Mouse (Mus musculus): ENCODE results near the gene Gsto2.

The Gsto2 gene

DNA sequence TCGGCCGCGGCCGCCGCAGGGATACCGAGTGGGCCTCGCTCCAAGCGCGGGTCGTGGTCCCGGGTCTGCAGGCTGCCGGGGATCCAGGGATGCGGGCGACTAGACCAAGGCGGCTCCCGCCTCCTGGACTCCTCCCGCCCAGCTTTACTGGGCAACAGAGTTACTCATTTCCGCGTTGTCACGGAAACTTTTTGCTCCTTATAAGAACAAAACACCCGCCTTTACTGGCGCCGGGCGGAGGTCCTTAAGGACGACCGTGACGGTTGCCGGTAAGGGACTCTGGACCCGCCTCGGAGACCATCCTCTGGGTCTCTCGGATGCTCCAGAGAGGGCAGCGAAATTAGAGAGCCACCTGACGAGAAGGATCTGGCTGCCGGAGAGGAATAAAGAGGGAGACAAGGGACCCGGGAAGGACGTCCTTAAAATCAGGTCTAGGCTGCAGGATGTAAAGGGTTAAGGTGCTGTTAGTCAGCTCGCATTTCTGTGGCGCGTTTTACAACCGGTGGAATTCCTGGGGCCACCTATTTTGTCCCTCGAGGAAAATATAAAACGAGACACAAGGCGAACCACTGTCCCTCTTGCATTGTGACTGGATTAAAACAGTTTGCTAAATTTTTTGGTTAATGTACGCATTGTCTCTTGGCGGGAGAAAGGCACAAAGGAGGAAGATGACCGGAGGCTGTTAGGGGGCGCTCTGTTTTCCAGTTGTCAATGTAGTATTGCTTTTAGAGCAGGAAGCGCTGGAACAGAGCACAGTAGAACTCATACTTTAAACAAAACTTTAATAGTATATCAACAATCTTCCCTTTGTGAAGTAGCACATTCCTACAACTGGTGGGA is 54.0 kb downstream of the Gsto2 start, which contains the start of the genes Cfap43 and Itprip:
Gene Cfap43 (minus strand): TSS at position 162 of the 840 bp plus-strand sequence.
Gene Itprip (minus strand): TSS at position 174 of the 840 bp plus-strand sequence.
- peak; percentile 30 to 44 for DNase-seq (ENCODE audit: low spot score in 2 of 2)

DNA sequence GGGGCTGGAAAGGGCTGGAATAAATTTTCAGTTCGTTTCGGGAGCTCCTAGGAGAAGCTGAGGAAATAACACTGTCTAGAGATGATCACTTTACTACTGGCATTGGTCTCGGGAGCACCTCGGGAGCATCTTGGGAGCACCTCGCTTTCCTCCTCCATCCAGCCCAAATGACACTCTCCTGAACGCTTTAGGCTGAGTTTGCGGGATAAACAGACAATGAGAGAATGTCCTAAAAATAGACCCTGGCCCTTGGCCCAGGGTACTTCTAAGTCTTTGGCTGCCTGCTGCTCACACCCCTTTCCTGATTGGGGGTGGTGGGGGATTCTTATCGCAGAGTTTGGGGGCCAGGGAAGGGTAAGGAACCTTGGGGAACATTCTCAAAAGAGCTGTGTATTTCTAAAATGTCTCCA is 54.6 kb downstream of the Gsto2 start:
- DNase-seq (ENCODE audit: low spot score in 2 of 2), result no peak

DNA sequence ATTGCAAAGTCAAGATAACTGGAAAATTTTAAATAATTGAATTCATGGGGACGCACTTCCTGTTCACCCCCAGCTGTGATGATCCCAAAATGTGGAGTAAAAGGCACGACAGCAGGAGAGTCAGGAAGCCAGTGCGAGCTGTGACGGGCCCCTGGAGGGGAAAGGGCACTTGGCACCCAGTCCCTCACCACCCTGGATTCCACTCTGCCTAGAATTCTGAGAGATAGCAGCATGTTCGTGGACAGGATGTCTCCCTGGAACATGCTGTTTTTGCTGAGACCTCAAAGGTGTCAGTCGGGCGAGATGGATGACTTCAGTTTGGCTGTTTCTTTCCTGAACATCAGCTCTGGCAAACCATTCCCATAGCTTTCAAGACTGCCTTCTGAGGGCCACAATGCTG is 60.5 kb downstream of the Gsto2 start:
- no peak for DNase-seq (ENCODE audit: low spot score in 2 of 2)

DNA sequence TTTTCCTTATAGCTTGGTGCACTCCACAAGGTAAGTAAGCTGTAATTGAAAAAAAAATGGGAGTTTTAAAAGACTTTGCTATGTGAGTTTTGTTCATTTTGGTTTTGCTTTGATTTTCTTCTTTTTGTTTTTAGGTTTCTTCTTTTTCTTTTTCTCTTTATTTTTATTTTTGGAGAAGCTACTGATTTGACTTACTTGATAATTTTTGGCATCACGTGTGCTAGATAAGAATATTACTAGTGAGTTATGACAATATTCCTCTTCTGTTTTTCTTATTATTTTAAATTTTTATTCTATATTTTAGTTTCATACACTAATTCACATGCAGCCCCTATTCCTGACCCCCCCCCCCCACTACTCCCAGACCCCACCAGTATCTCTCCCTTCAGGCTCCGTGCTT is 61.7 kb downstream of the Gsto2 start:
- DNase-seq (ENCODE audit: low spot score in 2 of 2), result no peak

DNA sequence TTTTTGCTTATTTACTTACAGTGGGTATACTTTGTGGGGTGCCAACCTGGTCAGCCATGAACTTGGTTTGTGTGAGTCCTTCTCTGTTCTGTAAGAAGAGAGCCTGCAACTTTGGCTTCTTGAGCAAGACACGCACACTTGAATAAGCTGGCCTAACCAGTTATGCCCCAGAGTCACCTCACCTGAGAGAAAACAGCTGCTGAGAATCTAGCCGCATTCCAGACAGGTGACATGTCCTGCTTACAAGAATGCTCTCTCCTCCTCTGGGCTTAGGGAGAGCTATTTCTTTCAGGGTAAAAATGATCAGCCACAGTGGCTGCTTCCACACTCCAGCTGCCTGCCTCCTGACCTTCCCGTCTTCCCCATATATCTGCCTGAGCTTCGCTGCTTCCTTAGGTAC is 63.7 kb downstream of the Gsto2 start:
- DNase-seq (ENCODE audit: low spot score in 2 of 2), result no peak

DNA sequence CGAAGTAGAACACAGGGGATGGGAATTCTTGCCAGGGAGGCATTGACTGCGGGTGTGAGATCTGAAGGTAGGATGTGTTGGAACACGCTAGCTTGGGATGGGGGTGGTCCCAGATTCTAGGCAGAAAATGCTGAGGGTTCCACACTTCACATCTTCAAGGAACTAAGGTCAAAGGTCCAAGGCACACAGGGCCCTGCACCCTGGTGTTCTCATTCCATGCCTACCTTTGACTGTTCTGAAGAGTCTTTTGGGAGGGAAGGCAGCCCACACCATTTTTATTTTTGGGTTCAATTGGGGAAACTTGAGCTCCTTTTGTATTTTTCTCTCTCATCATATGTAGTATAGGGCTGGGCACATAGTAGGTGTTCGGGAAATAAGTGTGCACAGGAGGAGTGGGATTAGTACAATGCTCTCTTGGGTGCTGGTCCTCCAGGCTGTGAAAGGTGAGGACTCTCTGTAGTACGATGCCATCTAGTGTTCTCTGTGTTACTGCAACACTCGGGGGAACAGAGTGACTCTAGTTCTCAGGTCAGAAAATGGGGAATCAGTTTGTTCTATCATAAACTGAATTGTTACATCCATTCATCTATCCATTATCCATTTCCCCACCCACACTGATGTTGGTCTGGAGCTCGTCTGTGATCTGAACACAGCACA is 66.8 kb downstream of the Gsto2 start:
- DNase-seq (ENCODE audit: low spot score in 2 of 2), result no peak

DNA sequence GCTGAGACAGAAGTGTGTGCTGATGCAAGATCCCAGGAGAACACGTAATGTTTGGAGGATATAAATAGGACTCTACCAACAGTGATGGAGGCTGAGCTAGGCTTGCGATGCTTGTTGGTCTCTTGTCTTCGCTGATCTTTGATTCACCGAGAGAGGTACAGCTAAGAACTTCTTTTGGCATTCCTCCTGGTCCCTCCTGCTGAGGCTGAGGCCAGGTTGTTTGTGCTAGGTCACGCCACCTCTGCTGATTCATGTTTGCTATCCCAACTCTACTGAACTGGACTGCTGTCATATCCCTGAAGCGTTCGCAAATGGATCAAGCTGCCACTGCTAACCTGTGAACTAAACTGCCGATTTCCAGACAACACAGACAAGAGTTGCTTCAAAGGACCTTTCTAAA is 68.8 kb downstream of the Gsto2 start:
- no peak for DNase-seq (ENCODE audit: low spot score in 2 of 2)

DNA sequence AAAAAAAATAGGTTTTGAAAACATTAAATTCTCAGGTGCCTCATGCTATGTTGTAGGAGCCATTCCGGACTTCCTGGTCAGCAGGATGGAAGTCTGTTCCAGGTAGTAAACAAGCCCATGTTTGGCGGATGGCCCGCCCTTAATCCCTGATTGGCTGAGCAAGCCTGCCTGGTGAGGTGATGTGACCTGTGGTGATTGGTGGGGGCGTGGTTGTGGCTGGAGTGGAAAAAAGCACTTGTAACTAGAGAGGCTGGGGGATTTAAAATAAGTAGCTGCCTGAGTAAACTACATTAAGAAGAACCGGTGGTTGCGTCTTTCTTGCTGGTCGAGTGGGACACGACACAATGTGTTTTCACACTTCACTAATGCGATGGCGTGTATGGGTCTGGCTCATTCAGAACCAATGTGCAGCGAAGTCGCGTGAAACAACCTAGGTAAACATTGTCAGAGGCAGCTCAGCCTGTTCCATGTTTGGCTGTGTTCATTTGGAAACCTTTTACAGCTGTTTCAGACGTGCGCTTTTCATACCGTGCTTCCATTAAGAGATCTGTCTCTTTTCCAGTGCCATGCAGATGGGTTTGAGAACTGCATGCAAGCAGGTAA is 69.4 kb downstream of the Gsto2 start:
- no peak for DNase-seq (ENCODE audit: low spot score in 2 of 2)

DNA sequence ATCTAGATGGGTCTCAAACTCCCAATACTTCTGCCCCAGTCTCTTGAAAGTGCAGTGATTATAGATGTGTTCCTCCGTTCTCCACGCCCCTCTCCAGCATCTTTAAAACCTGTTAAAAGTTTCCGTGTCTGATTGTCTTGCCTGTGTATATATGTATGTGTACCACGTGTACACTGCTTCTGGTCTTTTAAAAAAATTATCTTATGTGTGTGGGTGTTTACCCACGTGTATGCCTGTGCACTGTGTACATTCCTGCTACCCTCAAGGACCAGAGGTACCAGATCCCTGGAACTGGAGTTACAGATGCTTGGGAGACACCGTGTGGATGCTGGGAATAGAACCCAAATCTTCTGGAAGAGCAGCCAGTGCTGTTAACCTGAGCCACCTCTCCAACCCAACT is 70.2 kb downstream of the Gsto2 start:
- DNase-seq (ENCODE audit: low spot score in 2 of 2), result no peak
